Mouse (Mus musculus) cerebellum, postnatal 25 days (tissue): ENCODE results near the gene Slc25a3.

Experiments used
- DNase-seq, 2 experiments: peaks; one replicate each; pipeline ENCODE4 v3.0.0; 2021; ENCODE audit warnings: mixed read lengths in 2 of 2

The Slc25a3 gene

GRCm38 (mm10) chr10:91083393-91083927, 40.4 kb downstream of the Slc25a3 start:
- no peak for DNase-seq

GRCm38 (mm10) chr10:91082550-91083392, 41.1 kb downstream of the Slc25a3 start, which contains the start of the genes Apaf1 and Ikbip:
Gene Apaf1 (minus strand): TSS chr10:91082770.
Gene Ikbip (plus strand): TSS chr10:91082940.
- peak; percentile 100 for DNase-seq

- no peak for DNase-seq
Measured at GRCm38 (mm10) chr10:91081959-91082507, 41.8 kb downstream of the Slc25a3 start.

- DNase-seq, result no peak
Measured at GRCm38 (mm10) chr10:91080540-91080939, 43.3 kb downstream of the Slc25a3 start.

GRCm38 (mm10) chr10:91076667-91077066, 47.2 kb downstream of the Slc25a3 start:
- no peak for DNase-seq

GRCm38 (mm10) chr10:91073345-91073744, 50.5 kb downstream of the Slc25a3 start:
- DNase-seq, result no peak

- DNase-seq, result no peak
Measured at GRCm38 (mm10) chr10:91071768-91072167, 52.1 kb downstream of the Slc25a3 start.
